Comparison of ENCODE assay signal across 10 mouse cellular contexts in the genomic region with DNA sequence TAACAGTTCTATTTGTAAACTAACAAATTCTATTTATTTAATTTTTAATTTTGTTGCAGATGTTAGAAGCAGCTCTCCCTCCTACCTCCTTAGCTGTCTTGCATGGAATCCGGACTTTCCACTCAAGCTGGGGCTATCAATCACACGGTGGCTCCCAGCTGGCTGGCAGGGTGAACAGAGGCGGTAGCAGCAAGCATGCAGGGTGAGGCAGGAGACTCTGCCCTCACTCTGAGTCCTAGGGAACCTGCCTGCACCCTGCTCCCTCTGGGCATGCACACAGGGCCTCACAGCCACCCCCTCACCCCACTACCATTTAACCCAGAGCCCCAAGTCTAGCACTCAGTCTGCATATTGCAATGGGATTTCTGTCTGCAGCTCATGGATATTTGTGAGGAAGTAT.
DNase-seq lines count a peak whose midpoint lies in the region; ATAC-seq and TF ChIP-seq lines count a peak whose summit lies in the region.
"Had no signal": no experiment of that assay in that cellular context is flagged by ENCODE, and none has a peak within 500 bp of the region (broad histone marks: within the 10 kb centered on the region; RNA-seq: fewer than 3 reads in every experiment).

No protein-coding gene starts in this region.

- no peaks in the 10 kb centered on the region for H3K36me3 ChIP-seq in C2C12 (ENCODE audit: control insufficient read depth, insufficient read depth)
- H3K36me3 ChIP-seq in forebrain, embryonic 12.5 days (replicated peaks): no peaks in the 10 kb centered on the region
- H3K36me3 ChIP-seq: embryonic facial prominence, embryonic 13.5 days; lung, embryonic 15.5 days had no signal

- no peaks in the 10 kb centered on the region for H3K79me2 ChIP-seq in C2C12 (ENCODE audit: control insufficient read depth, insufficient read depth)

- no peak overlapping the region for H3K4me2 ChIP-seq in forebrain, embryonic 12.5 days
- H3K4me2 ChIP-seq: lung, embryonic 15.5 days had no signal

- peaks cover 39% of the 10 kb centered on the region for H3K4me1 ChIP-seq in forebrain, embryonic 12.5 days

- DNase-seq in heart, adult 11 months: peak; percentile 90
- DNase-seq in heart, postnatal 10 days: no peak
- peak; percentile 81 for DNase-seq in gastrocnemius, adult 2 months
- DNase-seq in kidney, postnatal 36 days: peak; percentile 39 to 58
- DNase-seq in c-Kit-positive CD71-positive TER-119-positive erythroid progenitor cells, embryonic 14.5 days (ENCODE audit: low spot score): no peak
- no peak for DNase-seq in spleen, postnatal 36 days (ENCODE audit: low spot score in 2 of 2)

- H3K79me3 ChIP-seq in C2C12 (ENCODE audit: low read depth): no peaks in the 10 kb centered on the region

- H3K9ac ChIP-seq in forebrain, embryonic 12.5 days: no peak overlapping the region
- H3K9ac ChIP-seq: lung, embryonic 15.5 days had no signal

- intact Hi-C loops in heart, postnatal 10 days (cut with DNase I): loop anchor here (5.0 kb wide), 1 partner anchor 169 kb away; a partner anchor contains a TSS
- intact Hi-C loops in gastrocnemius, adult 2 months (cut with DNase I): loop anchor here (5.0 kb wide), 4 partner anchors 36 to 169 kb away; a partner anchor contains a TSS

- H3ac ChIP-seq in C2C12 (ENCODE audit: control insufficient read depth, insufficient read length, low read depth): peak overlapping the region; percentile 22

- WGBS in forebrain, embryonic 12.5 days: 23% methylated on average over 3 of the region's 3 CpGs

- H3K9me3 ChIP-seq in forebrain, embryonic 12.5 days: no peaks in the 10 kb centered on the region
- H3K9me3 ChIP-seq: embryonic facial prominence, embryonic 13.5 days; lung, embryonic 15.5 days had no signal

- H3K27me3 ChIP-seq in C2C12 (ENCODE audit: control insufficient read depth, insufficient read depth, insufficient read length): no peaks in the 10 kb centered on the region
- peaks cover 10% of the 10 kb centered on the region for H3K27me3 ChIP-seq in forebrain, embryonic 12.5 days

- TF ChIP-seq CTCF in C2C12 (IDR thresholded peaks at IDR 0.05; ENCODE audit: control insufficient read depth, insufficient read depth, insufficient read length): no peak
- no peak for TF ChIP-seq CTCF in gastrocnemius, adult 2 months (IDR thresholded peaks at IDR 0.05)

- ATAC-seq in forebrain, embryonic 12.5 days (ENCODE audit: low FRiP score): no peak

- no peak overlapping the region for H3K4me3 ChIP-seq in C2C12 (ENCODE audit: insufficient read depth, poor library complexity, severe bottlenecking)
- H3K4me3 ChIP-seq in gastrocnemius, adult 2 months: peak overlapping the region; percentile 62
- no peak overlapping the region for H3K4me3 ChIP-seq in forebrain, embryonic 12.5 days (replicated peaks)
- H3K4me3 ChIP-seq: embryonic facial prominence, embryonic 13.5 days; lung, embryonic 15.5 days had no signal

- peak overlapping the region; percentile 93 for H3K27ac ChIP-seq in gastrocnemius, adult 2 months
- no peak overlapping the region for H3K27ac ChIP-seq in forebrain, embryonic 12.5 days
- H3K27ac ChIP-seq: lung, embryonic 15.5 days had no signal

TF ChIP-seq in C2C12, 6 proteins besides CTCF, POLR2A, EP300 and RAD21:
- peak; percentile 51 for TF ChIP-seq MYOD1 (IDR thresholded peaks at IDR 0.05; ENCODE audit: control insufficient read depth, insufficient read length, low read depth)
- no peak for TF ChIP-seq MYOG (IDR thresholded peaks at IDR 0.05; ENCODE audit: control insufficient read depth, extremely low read depth, insufficient read length)
- TF ChIP-seq MAX (IDR thresholded peaks at IDR 0.05): no peak
- no peak for TF ChIP-seq FOSL1 (IDR thresholded peaks at IDR 0.05; ENCODE audit: insufficient read depth, low read length, poor library complexity, severe bottlenecking)
- no peak for TF ChIP-seq USF1 (IDR thresholded peaks at IDR 0.05; ENCODE audit: low read depth)
- TF ChIP-seq CEBPB (IDR thresholded peaks at IDR 0.05; ENCODE audit: low read depth): no peak

Comparison
In these comparisons a context has a peak if more than half of its experiments do, and no peak if none do; other contexts are left out.
1. DNase-seq: peak in heart, adult 11 months (single experiment), gastrocnemius, adult 2 months (single experiment) and kidney, postnatal 36 days (2 of 2); none in heart, postnatal 10 days (0 of 2), c-Kit-positive CD71-positive TER-119-positive erythroid progenitor cells, embryonic 14.5 days (single experiment) and spleen, postnatal 36 days (0 of 2).